Mouse (Mus musculus) heart, embryonic 12.5 days (tissue): ENCODE data around the gene Iqcf5. TPM values are rescaled to one million over a fixed set of nuclear protein-coding genes. Genes with fewer than 3 reads are reported as not detected.

Source experiments
- ATAC-seq: fragments of 200-750 bp; cut with Nextera tagmentation; 2 replicates; pipeline ENCODE4 v1.8.0; 2017; ENCODE audit warnings: moderate TSS enrichment, moderate library complexity; ENCODE audit not compliant: insufficient number of reproducible peaks, low FRiP score
- H3K27ac ChIP-seq: fragments of 300-500 bp; sonication (generic); 2 replicates; pipeline ENCODE4 v1.5.1; 2016; ENCODE audit warnings: mild to moderate bottlenecking, moderate library complexity; ENCODE audit not compliant: poor library complexity, severe bottlenecking
- H3K27me3 ChIP-seq: fragments of 300-500 bp; sonication (generic); replicated peaks from 2 replicates; pipeline ENCODE4 v1.6.1; 2016; ENCODE audit warnings: mild to moderate bottlenecking, moderate library complexity
- H3K36me3 ChIP-seq: fragments of 300-500 bp; sonication (generic); 2 replicates; pipeline ENCODE4 v1.6.1; 2016; ENCODE audit warnings: mild to moderate bottlenecking, moderate library complexity
- H3K4me1 ChIP-seq: fragments of 300-500 bp; sonication (generic); replicated peaks from 2 replicates; pipeline ENCODE4 v1.6.1; 2016; ENCODE audit warnings: mild to moderate bottlenecking
- H3K4me2 ChIP-seq: fragments of 300-500 bp; sonication (generic); 2 replicates; pipeline ENCODE4 v1.6.1; 2016; ENCODE audit warnings: mild to moderate bottlenecking, moderate library complexity
- H3K4me3 ChIP-seq: fragments of 300-500 bp; sonication (generic); 2 replicates; pipeline ENCODE4 v1.5.1; 2016; ENCODE audit warnings: mild to moderate bottlenecking
- H3K9ac ChIP-seq: fragments of 300-500 bp; sonication (generic); 2 replicates; pipeline ENCODE4 v1.6.1; 2016; ENCODE audit warnings: mild to moderate bottlenecking, moderate library complexity
- H3K9me3 ChIP-seq: fragments of 300-500 bp; sonication (generic); replicated peaks from 2 replicates; pipeline ENCODE4 v1.6.1; 2016; ENCODE audit warnings: mild to moderate bottlenecking, moderate library complexity
- WGBS: fragments of 180-500 bp; shearing (Covaris S2); methylation state at CpG from one replicate; pipeline ENCODE4 v1.1.7; 2016; 5-methylcytosine and 5-hydroxymethylcytosine counted together
- polyA plus RNA-seq: library from polyadenylated mRNA; unstranded; fragments of >200 nt; fragmentation: Nextera tagmentation; extraction: Ambion mirVana; gene quantifications from 2 replicates; pipeline ENCODE4 v1.2.1, GENCODE M21; 2016

Iqcf5 gene
- polyA plus RNA-seq, 1 experiment from 2014 or later, result not detected

GRCm38 (mm10) chr9:106513566-106513965 is 807 bp upstream of the Iqcf5 start:
- WGBS, result 77% methylated on average over 6 of the region's 6 CpGs
- Histone ChIP-seq H3K4me3 (no peak overlapping the region), H3K9ac (no peak overlapping the region), H3K4me2 (no peak overlapping the region), H3K4me1 (peaks cover 15% of the 10 kb centered on the region), H3K27me3 (peaks cover 46% of the 10 kb centered on the region), H3K9me3 (no peaks in the 10 kb centered on the region; the same call in 1 of the 2 replicates), H3K36me3 (no peaks in the 10 kb centered on the region), H3K27ac (no peak overlapping the region)
- no peak for ATAC-seq

GRCm38 (mm10) chr9:106519433-106519832 is 5.1 kb downstream of the Iqcf5 start:
- no peak overlapping the region for H3K27ac ChIP-seq
- H3K4me1 ChIP-seq, result no peaks in the 10 kb centered on the region
- ATAC-seq, result no peak
- WGBS, result 68% methylated on average over 2 of the region's 2 CpGs
- H3K4me2 ChIP-seq, result no peak overlapping the region
- no peaks in the 10 kb centered on the region for H3K36me3 ChIP-seq
- H3K4me3 ChIP-seq, result no peak overlapping the region
- no peak overlapping the region for H3K9ac ChIP-seq
- peaks cover 23% of the 10 kb centered on the region for H3K27me3 ChIP-seq
- no peaks in the 10 kb centered on the region for H3K9me3 ChIP-seq

- no peak overlapping the region for H3K27ac ChIP-seq
- no peaks in the 10 kb centered on the region for H3K4me1 ChIP-seq
- no peaks in the 10 kb centered on the region for H3K36me3 ChIP-seq
- no peak overlapping the region for H3K4me2 ChIP-seq
- ATAC-seq, result no peak
- no peak overlapping the region for H3K4me3 ChIP-seq
- peaks cover 22% of the 10 kb centered on the region for H3K27me3 ChIP-seq
- H3K9me3 ChIP-seq, result no peaks in the 10 kb centered on the region
- 70% methylated on average over 8 of the region's 8 CpGs for WGBS
- no peak overlapping the region for H3K9ac ChIP-seq
Measured at GRCm38 (mm10) chr9:106519909-106520308, 5.5 kb downstream of the Iqcf5 start.

GRCm38 (mm10) chr9:106531833-106532232 is 17.5 kb downstream of the Iqcf5 start:
- ATAC-seq, result no peak
- no peaks in the 10 kb centered on the region for H3K27me3 ChIP-seq

GRCm38 (mm10) chr9:106534296-106534695 is 19.9 kb downstream of the Iqcf5 start:
- Histone ChIP-seq H3K27ac (no peak overlapping the region), H3K4me2 (no peak overlapping the region), H3K27me3 (no peaks in the 10 kb centered on the region), H3K4me3 (no peak overlapping the region), H3K4me1 (no peaks in the 10 kb centered on the region), H3K9ac (no peak overlapping the region), H3K9me3 (no peaks in the 10 kb centered on the region), H3K36me3 (no peaks in the 10 kb centered on the region)
- no peak for ATAC-seq
- 87% methylated on average over 7 of the region's 7 CpGs for WGBS

More at GRCm38 (mm10) chr9:106531833-106532232, 17.5 kb downstream of the Iqcf5 start:
- Histone ChIP-seq H3K36me3 (no peaks in the 10 kb centered on the region), H3K9me3 (no peaks in the 10 kb centered on the region), H3K9ac (no peak overlapping the region), H3K4me1 (no peaks in the 10 kb centered on the region), H3K27ac (no peak overlapping the region), H3K4me3 (no peak overlapping the region), H3K4me2 (no peak overlapping the region)
- WGBS, result 34% methylated on average over 3 of the region's 3 CpGs

GRCm38 (mm10) chr9:106534975-106535374 is 20.6 kb downstream of the Iqcf5 start:
- no peak overlapping the region for H3K4me3 ChIP-seq
- peaks cover 2% of the 10 kb centered on the region; the same call in 1 of the 2 replicates for H3K9me3 ChIP-seq
- no peak for ATAC-seq
- no peaks in the 10 kb centered on the region for H3K36me3 ChIP-seq
- H3K27ac ChIP-seq, result no peak overlapping the region
- H3K27me3 ChIP-seq, result no peaks in the 10 kb centered on the region
- H3K4me2 ChIP-seq, result no peak overlapping the region
- no peaks in the 10 kb centered on the region for H3K4me1 ChIP-seq
- WGBS, result 80% methylated on average over 11 of the region's 11 CpGs
- H3K9ac ChIP-seq, result no peak overlapping the region

- WGBS, result 82% methylated on average over 5 of the region's 5 CpGs
Measured at GRCm38 (mm10) chr9:106561531-106561930, 47.2 kb downstream of the Iqcf5 start, which contains the start of gene Iqcf3. TSS of gene Iqcf3 (minus strand) at chr9:106561631.

GRCm38 (mm10) chr9:106562291-106562690 is 47.9 kb downstream of the Iqcf5 start:
- H3K9ac ChIP-seq, result no peak overlapping the region
- H3K27ac ChIP-seq, result no peak overlapping the region
- 88% methylated on average over 11 of the region's 11 CpGs for WGBS
- no peaks in the 10 kb centered on the region for H3K36me3 ChIP-seq
- H3K9me3 ChIP-seq, result no peaks in the 10 kb centered on the region
- H3K4me2 ChIP-seq, result no peak overlapping the region
- no peak for ATAC-seq
- H3K4me3 ChIP-seq, result no peak overlapping the region
- H3K27me3 ChIP-seq, result no peaks in the 10 kb centered on the region
- no peaks in the 10 kb centered on the region for H3K4me1 ChIP-seq

More at GRCm38 (mm10) chr9:106561531-106561930, 47.2 kb downstream of the Iqcf5 start, which contains the start of gene Iqcf3:
- Histone ChIP-seq H3K4me2 (no peak within 1 kb of the TSS), H3K4me3 (no peak within 1 kb of the TSS), H3K36me3 (no peaks in the 10 kb centered on the region), H3K27me3 (no peaks in the 10 kb centered on the region), H3K9ac (no peak within 1 kb of the TSS), H3K9me3 (no peaks in the 10 kb centered on the region), H3K27ac (no peak within 1 kb of the TSS), H3K4me1 (no peaks in the 10 kb centered on the region)
- no peak for ATAC-seq

GRCm38 (mm10) chr9:106564025-106564424 is 49.7 kb downstream of the Iqcf5 start:
- Histone ChIP-seq H3K4me3 (no peak overlapping the region), H3K27me3 (no peaks in the 10 kb centered on the region), H3K9me3 (no peaks in the 10 kb centered on the region), H3K4me2 (no peak overlapping the region), H3K27ac (no peak overlapping the region), H3K9ac (no peak overlapping the region), H3K4me1 (no peaks in the 10 kb centered on the region), H3K36me3 (no peaks in the 10 kb centered on the region)
- WGBS, result 67% methylated on average over 8 of the region's 8 CpGs
- ATAC-seq, result no peak

Other genes starting within 250 kb of the Iqcf5 start
- gene Poc1a, start 233.5 kb upstream of the Iqcf5 start, polyA plus RNA-seq, result 27.8 and 30.0 TPM in 2 replicates
- gene Dusp7, start 145.9 kb upstream of the Iqcf5 start, polyA plus RNA-seq, result 16.9 and 20.1 TPM in 2 replicates
- 608 and 648 TPM in 2 replicates for gene Rpl29, start 85.1 kb upstream of the Iqcf5 start, polyA plus RNA-seq
- gene Acy1, start 76.3 kb upstream of the Iqcf5 start, polyA plus RNA-seq, result 26.9 and 27.1 TPM in 2 replicates
- 4.8 and 5.1 TPM in 2 replicates for gene Abhd14b, start 67.1 kb upstream of the Iqcf5 start, polyA plus RNA-seq
- gene Abhd14a, start 66.9 kb upstream of the Iqcf5 start, polyA plus RNA-seq, result 39.7 and 44.4 TPM in 2 replicates
- gene Pcbp4, start 61.3 kb upstream of the Iqcf5 start, polyA plus RNA-seq, result 96.9 and 109 TPM in 2 replicates
- gene Gpr62, start 48.6 kb upstream of the Iqcf5 start, polyA plus RNA-seq, result 0.41 and 0.46 TPM in 2 replicates
- gene Rrp9, start 38.6 kb upstream of the Iqcf5 start, polyA plus RNA-seq, result 32.5 and 34.5 TPM in 2 replicates
- gene Parp3, start 37.6 kb upstream of the Iqcf5 start, polyA plus RNA-seq, result 1.0 and 1.6 TPM in 2 replicates
- gene Iqcf1, start 14.6 kb upstream of the Iqcf5 start, polyA plus RNA-seq, result not detected in 2 replicates
- gene Iqcf3, start 47.1 kb downstream of the Iqcf5 start, polyA plus RNA-seq, result not detected in 2 replicates
- gene Iqcf4, start 56.4 kb downstream of the Iqcf5 start, polyA plus RNA-seq, result not detected in 2 replicates
- not detected in 2 replicates for gene Iqcf6, start 112.0 kb downstream of the Iqcf5 start, polyA plus RNA-seq
- gene Grm2, start 141.5 kb downstream of the Iqcf5 start, polyA plus RNA-seq, result not detected in 2 replicates
- 37.3 and 39.4 TPM in 2 replicates for gene Tex264, start 171.4 kb downstream of the Iqcf5 start, polyA plus RNA-seq